Mouse (Mus musculus) hindbrain, embryonic 16.5 days (tissue): ENCODE data around the gene Pde4d. TPM values are rescaled to one million over a fixed set of nuclear protein-coding genes. Genes with fewer than 3 reads are reported as not detected.

Source experiments
- ATAC-seq: fragments of 200-750 bp; cut with Nextera tagmentation; 2 replicates; pipeline ENCODE4 v1.8.0; 2017; ENCODE audit warnings: moderate TSS enrichment, moderate library complexity
- H3K27ac ChIP-seq: fragments of 300-500 bp; sonication (generic); 2 replicates; pipeline ENCODE4 v1.5.1; 2014; ENCODE audit warnings: low read depth, mild to moderate bottlenecking, control low read depth, low read length, moderate library complexity
- H3K27me3 ChIP-seq: fragments of 300-500 bp; sonication (generic); replicated peaks from 2 replicates; pipeline ENCODE4 v1.6.1; 2014; ENCODE audit warnings: low read length; ENCODE audit not compliant: control insufficient read depth, insufficient read depth
- H3K36me3 ChIP-seq: fragments of 300-500 bp; sonication (generic); 2 replicates; pipeline ENCODE4 v1.6.1; 2014; ENCODE audit warnings: mild to moderate bottlenecking, low read length, moderate library complexity, mixed read lengths; ENCODE audit not compliant: control insufficient read depth, insufficient read depth
- H3K4me1 ChIP-seq: fragments of 300-500 bp; sonication (generic); 2 replicates; pipeline ENCODE4 v1.6.1; 2014; ENCODE audit warnings: low read depth, low read length; ENCODE audit not compliant: control insufficient read depth, insufficient read depth
- H3K4me2 ChIP-seq: fragments of 300-500 bp; sonication (generic); 2 replicates; pipeline ENCODE4 v1.6.1; 2014; ENCODE audit warnings: mild to moderate bottlenecking, low read length, control low read depth, moderate library complexity
- H3K4me3 ChIP-seq: fragments of 300-500 bp; sonication (generic); 2 replicates; pipeline ENCODE4 v1.5.1; 2014; ENCODE audit warnings: mild to moderate bottlenecking, low read length, control low read depth, moderate library complexity
- H3K9ac ChIP-seq: fragments of 300-500 bp; sonication (generic); 2 replicates; pipeline ENCODE4 v1.6.1; 2014; ENCODE audit warnings: low read depth, mild to moderate bottlenecking, control low read depth, low read length, moderate library complexity
- H3K9me3 ChIP-seq: fragments of 300-500 bp; sonication (generic); 2 replicates; pipeline ENCODE4 v1.6.1; 2014; ENCODE audit warnings: mild to moderate bottlenecking, low read length, moderate library complexity; ENCODE audit not compliant: control insufficient read depth
- WGBS: fragments of 180-500 bp; shearing (Covaris S2); extraction: QIAGEN DNeasy Blood & Tissue Kit; methylation state at CpG from one replicate; pipeline ENCODE4 v1.1.7; 2014; 5-methylcytosine and 5-hydroxymethylcytosine counted together
- polyA plus RNA-seq: library from polyadenylated mRNA; unstranded; fragments of >200 nt; fragmentation: Nextera tagmentation; extraction: Ambion mirVana; gene quantifications from 2 replicates; pipeline ENCODE4 v1.2.1, GENCODE M21; 2015

The Pde4d gene
- polyA plus RNA-seq, 1 experiment from 2014 or later, result 18.5 TPM

DNA sequence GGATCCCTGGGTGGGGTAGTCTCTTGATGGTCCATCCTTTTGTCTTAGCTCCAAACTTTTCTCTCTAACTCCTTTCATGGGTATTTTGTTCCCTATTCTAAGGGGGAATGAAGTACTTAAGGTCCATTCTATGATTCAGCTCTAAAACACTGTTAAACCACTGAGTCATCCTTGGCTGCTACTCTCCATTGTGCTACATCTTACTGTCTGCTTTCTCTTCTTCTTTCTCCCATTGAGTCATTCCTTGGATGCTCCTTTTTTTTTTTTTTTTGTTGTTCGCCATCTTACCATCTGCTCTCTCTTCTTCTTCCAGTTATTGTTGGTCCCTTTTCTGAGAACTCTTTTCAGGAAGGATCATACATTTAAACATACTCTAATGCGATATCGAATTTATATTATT is 30.7 kb downstream of the Pde4d start:
- H3K27ac ChIP-seq, result no peak overlapping the region
- H3K4me2 ChIP-seq, result no peak overlapping the region
- H3K27me3 ChIP-seq, result no peaks in the 10 kb centered on the region
- WGBS, result 97% methylated on average over 3 of the region's 3 CpGs
- no peaks in the 10 kb centered on the region for H3K36me3 ChIP-seq
- H3K4me3 ChIP-seq, result no peak overlapping the region
- H3K9me3 ChIP-seq, result no peaks in the 10 kb centered on the region
- no peak for ATAC-seq
- H3K9ac ChIP-seq, result no peak overlapping the region
- H3K4me1 ChIP-seq, result no peaks in the 10 kb centered on the region

DNA sequence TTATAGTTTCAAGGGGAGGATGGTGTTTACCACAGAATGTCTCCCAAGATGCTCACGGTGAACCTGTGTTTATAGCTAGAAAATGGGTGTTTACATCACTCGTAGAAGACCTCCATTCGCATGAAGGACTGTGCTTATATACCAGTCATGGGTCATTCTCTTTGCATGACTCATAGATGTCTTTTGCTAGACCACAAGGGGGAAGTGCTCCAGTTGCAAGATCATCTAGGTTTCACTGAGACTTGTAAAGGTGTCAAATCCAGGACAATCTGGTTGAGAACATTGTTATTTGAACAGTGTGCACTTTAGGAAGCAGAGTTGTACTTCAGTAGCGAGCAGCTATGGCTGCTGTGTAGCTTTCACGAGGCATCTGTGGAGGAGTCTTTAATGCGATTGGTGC is 35.3 kb downstream of the Pde4d start:
- H3K9ac ChIP-seq, result no peak overlapping the region
- 91% methylated on average over 6 of the region's 6 CpGs for WGBS
- no peak overlapping the region for H3K27ac ChIP-seq
- no peak overlapping the region for H3K4me2 ChIP-seq
- H3K4me3 ChIP-seq, result no peak overlapping the region
- no peaks in the 10 kb centered on the region for H3K9me3 ChIP-seq
- ATAC-seq, result no peak
- H3K36me3 ChIP-seq, result no peaks in the 10 kb centered on the region
- no peaks in the 10 kb centered on the region for H3K27me3 ChIP-seq
- H3K4me1 ChIP-seq, result no peaks in the 10 kb centered on the region

DNA sequence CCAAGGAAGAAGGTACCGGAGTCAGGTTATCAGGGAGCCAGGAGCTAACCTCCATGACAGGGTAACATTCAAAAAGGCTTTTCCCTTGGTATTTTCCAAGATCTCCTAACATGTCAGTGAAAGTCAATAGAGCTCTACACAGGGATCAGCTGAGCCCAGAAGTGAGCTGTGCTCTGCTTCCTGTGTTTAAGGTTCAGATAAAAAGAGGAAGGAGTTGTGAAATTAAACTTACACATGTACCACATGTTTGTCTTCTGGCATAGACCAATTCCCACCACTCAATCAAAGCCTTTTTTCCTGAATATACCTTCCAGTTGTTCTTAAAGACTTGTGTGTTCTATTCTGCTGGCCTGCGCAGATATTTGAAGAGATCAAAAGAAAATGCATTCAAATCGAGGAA is 37.3 kb downstream of the Pde4d start:
- WGBS, result 89% methylated on average over 3 of the region's 3 CpGs
- H3K27me3 ChIP-seq, result no peaks in the 10 kb centered on the region
- H3K9ac ChIP-seq, result no peak overlapping the region
- H3K4me1 ChIP-seq, result no peaks in the 10 kb centered on the region
- no peak overlapping the region for H3K4me3 ChIP-seq
- H3K4me2 ChIP-seq, result no peak overlapping the region
- no peak overlapping the region for H3K27ac ChIP-seq
- no peaks in the 10 kb centered on the region for H3K36me3 ChIP-seq
- no peak for ATAC-seq
- H3K9me3 ChIP-seq, result no peaks in the 10 kb centered on the region

DNA sequence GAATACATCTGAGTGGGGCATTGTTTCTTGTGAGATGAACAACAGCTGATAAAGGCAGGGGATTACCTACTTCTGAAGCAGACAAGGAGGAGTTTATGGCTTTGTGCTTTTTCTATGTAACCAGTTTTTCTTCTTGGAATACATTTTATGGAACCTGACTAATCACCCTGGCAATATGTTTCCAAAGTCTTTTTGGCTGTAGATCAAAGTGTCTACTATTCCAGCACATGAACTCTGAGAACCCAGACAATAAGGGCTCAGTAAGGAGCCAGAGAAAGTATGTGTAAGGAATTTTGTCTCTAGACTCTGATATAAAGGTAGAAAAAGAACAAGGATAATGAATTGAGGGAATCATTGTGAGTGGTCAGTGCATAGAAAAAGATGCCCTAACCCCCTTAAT is 40.1 kb downstream of the Pde4d start:
- H3K27me3 ChIP-seq, result no peaks in the 10 kb centered on the region
- no peak for ATAC-seq
- H3K4me3 ChIP-seq, result no peak overlapping the region
- no peak overlapping the region for H3K9ac ChIP-seq
- no peak overlapping the region for H3K27ac ChIP-seq
- H3K36me3 ChIP-seq, result no peaks in the 10 kb centered on the region
- no peak overlapping the region for H3K4me2 ChIP-seq
- H3K4me1 ChIP-seq, result no peaks in the 10 kb centered on the region
- no peaks in the 10 kb centered on the region for H3K9me3 ChIP-seq

DNA sequence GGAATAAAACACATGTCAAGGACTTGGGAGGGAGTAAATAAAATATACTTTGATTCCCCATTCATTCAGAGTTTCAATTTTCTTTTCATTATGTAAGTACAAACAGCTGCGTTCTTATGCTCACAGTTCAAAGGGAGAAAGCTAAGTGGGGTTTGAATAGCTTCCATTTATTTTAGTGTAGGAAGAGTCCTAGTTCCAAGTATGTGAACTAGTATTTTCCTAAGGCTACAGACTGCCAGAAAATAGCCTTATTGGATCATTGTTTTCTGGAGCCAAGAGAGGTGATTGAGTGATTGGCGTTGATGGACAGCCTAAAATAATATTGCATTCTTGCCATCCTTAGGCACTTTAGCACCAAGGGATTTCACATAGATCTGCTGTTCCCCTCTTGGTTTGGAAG is 41.1 kb downstream of the Pde4d start:
- H3K4me2 ChIP-seq, result no peak overlapping the region
- no peak for ATAC-seq
- H3K36me3 ChIP-seq, result no peaks in the 10 kb centered on the region
- H3K9me3 ChIP-seq, result no peaks in the 10 kb centered on the region
- H3K9ac ChIP-seq, result no peak overlapping the region
- H3K27ac ChIP-seq, result no peak overlapping the region
- H3K4me1 ChIP-seq, result no peaks in the 10 kb centered on the region
- H3K27me3 ChIP-seq, result no peaks in the 10 kb centered on the region
- H3K4me3 ChIP-seq, result no peak overlapping the region
- WGBS, result 81% methylated on average over 2 of the region's 2 CpGs

DNA sequence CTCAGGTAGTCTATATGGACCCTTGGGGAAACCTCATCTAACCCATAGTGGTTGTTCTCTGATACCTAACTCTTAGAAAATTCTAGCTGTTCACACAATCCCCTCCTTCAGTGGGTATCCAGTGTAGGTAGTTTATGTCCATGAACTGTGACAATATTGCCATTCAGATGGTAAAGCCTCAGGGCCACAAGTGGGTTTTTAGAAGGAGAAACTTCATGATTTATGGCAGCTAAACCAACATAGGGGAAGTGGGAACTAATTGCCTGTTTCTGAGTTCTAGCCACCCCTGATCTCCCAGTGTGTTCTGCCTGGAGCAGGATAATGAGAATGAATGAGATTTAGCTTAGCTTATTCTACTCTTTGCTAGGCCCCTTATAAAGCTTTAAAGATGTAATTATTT is 43.1 kb downstream of the Pde4d start:
- H3K9ac ChIP-seq, result no peak overlapping the region
- no peaks in the 10 kb centered on the region for H3K36me3 ChIP-seq
- ATAC-seq, result no peak

DNA sequence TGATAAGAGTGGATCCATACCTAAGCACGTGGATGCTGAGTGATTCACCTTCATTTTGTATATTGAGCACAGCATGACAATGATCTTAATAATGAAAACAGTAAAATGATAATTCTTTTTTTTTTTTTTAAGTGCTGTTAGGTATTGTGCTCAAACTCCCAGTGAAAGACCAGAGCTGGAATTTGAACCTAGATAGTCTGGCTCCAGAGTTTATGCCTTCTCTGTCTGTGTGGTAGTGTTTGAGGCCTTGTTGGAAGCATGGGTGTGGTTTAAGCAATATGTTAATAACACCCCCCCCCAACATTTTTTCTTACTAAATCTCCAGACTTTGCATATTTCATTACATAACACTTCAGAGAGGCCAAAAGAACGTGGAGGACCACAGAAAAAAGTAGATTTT is 44.6 kb downstream of the Pde4d start:
- Histone ChIP-seq H3K9me3 (no peaks in the 10 kb centered on the region), H3K27ac (no peak overlapping the region), H3K9ac (no peak overlapping the region), H3K36me3 (no peaks in the 10 kb centered on the region), H3K27me3 (no peaks in the 10 kb centered on the region), H3K4me2 (no peak overlapping the region), H3K4me3 (no peak overlapping the region), H3K4me1 (no peaks in the 10 kb centered on the region)
- WGBS, result 74% methylated on average over 2 of the region's 2 CpGs
- ATAC-seq, result no peak

More for the DNA sequence above, 43.1 kb downstream of the Pde4d start:
- Histone ChIP-seq H3K27me3 (no peaks in the 10 kb centered on the region), H3K9me3 (no peaks in the 10 kb centered on the region), H3K4me3 (no peak overlapping the region), H3K4me1 (no peaks in the 10 kb centered on the region), H3K27ac (no peak overlapping the region), H3K4me2 (no peak overlapping the region)

DNA sequence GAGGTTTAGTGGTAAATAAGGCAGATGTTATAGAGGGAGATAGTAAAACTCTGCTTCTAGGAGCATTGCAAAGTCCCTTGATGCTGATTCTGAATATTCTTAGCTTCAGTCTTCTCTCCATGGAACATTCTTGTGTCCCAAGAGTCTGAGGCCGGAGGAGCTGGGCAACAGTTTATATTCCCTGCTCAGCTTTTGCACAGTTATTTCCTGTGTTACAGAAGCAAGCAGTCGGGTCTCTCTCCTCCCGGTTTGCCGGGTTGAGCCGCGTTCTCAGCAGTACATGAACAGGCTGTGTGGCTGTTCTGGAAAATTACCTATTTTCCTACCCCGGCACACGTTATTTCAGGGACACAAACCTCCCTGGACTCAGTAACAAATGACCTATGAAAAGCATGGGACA is 48.0 kb downstream of the Pde4d start:
- Histone ChIP-seq H3K9me3 (no peaks in the 10 kb centered on the region), H3K4me2 (no peak overlapping the region), H3K27me3 (no peaks in the 10 kb centered on the region), H3K4me1 (no peaks in the 10 kb centered on the region), H3K4me3 (no peak overlapping the region), H3K36me3 (no peaks in the 10 kb centered on the region), H3K27ac (no peak overlapping the region), H3K9ac (no peak overlapping the region)
- 77% methylated on average over 8 of the region's 8 CpGs for WGBS
- no peak for ATAC-seq

DNA sequence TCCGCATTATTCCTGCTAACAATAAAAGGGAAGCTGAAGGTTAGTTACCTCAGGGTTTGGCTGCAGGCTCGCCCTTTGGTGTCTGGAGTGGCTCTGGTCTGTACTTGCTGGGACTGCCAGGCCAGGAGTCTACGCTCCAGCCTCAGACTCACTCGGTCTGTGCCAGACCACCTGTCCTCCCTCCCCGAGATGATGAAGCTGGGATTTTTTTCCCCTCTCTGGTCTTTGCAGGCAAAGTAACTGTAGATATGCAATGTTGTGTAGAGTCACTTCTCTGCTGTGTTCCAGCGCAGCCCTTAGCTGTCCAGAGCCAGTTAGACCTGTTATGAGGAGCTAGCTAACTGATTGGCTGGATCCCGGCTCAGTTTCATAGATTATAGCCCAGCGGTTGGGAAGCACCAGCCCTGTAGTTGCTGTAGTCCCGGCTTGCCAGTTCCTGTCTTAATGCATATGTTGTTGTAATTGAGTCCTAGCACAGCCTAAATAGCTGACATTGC is 48.5 kb downstream of the Pde4d start:
- H3K4me2 ChIP-seq, result peak overlapping the region; percentile 9; the same call in 1 of the 2 replicates
- peak; percentile 56; the same call in 1 of the 2 replicates for ATAC-seq
- no peaks in the 10 kb centered on the region for H3K27me3 ChIP-seq
- 67% methylated on average over 9 of the region's 9 CpGs for WGBS
- H3K4me3 ChIP-seq, result no peak overlapping the region
- H3K9me3 ChIP-seq, result no peaks in the 10 kb centered on the region
- H3K4me1 ChIP-seq, result no peaks in the 10 kb centered on the region
- H3K27ac ChIP-seq, result no peak overlapping the region
- H3K36me3 ChIP-seq, result no peaks in the 10 kb centered on the region
- no peak overlapping the region for H3K9ac ChIP-seq

DNA sequence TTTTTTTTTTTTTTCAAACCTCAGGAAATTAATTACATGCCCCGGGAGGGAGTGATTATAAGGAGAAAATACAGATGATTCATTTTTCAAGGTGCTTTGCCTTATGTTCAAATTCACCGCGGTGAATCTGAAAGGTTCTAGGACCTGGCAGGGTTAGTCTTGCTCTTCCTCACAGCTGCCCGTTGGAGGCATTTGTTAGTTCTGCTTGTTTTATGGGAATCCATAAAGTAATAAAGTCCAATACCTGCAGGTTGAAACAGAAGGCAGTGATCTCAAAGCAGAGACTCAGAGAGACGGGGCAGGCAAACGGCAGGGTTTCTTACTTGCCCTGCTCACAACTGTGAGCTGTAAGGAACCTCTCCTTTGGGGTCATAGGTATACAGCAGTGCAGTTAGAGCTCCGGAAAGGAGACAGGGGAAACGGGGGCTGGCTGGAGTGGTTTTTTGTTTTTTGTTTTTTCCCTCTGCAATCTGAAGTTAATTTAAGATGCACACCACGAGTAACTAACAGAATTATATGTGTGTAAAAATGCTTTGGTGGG is 49.1 kb downstream of the Pde4d start:
- H3K27me3 ChIP-seq, result no peaks in the 10 kb centered on the region
- H3K4me3 ChIP-seq, result no peak overlapping the region
- no peak for ATAC-seq
- H3K4me2 ChIP-seq, result peak overlapping the region; percentile 9; the same call in 1 of the 2 replicates
- H3K9ac ChIP-seq, result no peak overlapping the region
- no peak overlapping the region for H3K27ac ChIP-seq
- WGBS, result 63% methylated on average over 9 of the region's 9 CpGs
- H3K36me3 ChIP-seq, result no peaks in the 10 kb centered on the region
- no peaks in the 10 kb centered on the region for H3K4me1 ChIP-seq
- no peaks in the 10 kb centered on the region for H3K9me3 ChIP-seq
